Mouse (Mus musculus): ENCODE results near the gene Celf3. TPM values are rescaled to one million over a fixed set of nuclear protein-coding genes. Genes with fewer than 3 reads are reported as not detected.

The Celf3 gene
- polyA plus RNA-seq, 1 experiment, result not detected

DNA sequence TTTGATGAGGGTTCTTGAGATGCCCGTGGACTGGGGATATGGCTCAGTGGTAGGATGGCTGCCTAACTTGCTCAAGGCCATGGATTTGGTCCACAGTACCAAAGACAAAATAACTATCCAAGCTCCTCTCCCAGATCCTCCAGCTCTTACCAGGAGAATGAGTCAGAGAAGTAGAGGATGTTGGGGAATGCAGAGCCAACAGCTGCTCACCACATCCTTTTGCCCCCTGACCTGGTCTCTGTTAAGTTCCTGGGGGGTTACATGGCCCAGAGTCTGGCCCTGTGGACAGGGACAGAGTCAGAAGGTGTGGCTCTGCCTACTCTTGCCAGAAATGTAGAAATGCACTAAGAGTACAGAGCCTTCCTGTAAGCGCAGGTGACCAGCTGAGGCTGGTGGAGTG is 18.3 kb upstream of the Celf3 start:
- no peak overlapping the region for H3K4me3 ChIP-seq (ENCODE audit: insufficient read depth, low read length)
- no peak overlapping the region for H3K27ac ChIP-seq (ENCODE audit: insufficient read depth, low read length)
- TF ChIP-seq CTCF (IDR thresholded peaks at IDR 0.05; ENCODE audit: borderline replicate concordance, insufficient read depth, low read length) (no peak), POLR2A (IDR thresholded peaks at IDR 0.05; ENCODE audit: low read depth, low read length) (no peak)
- no peaks in the 10 kb centered on the region for H3K4me1 ChIP-seq (ENCODE audit: control insufficient read depth, insufficient read depth, low read length)

DNA sequence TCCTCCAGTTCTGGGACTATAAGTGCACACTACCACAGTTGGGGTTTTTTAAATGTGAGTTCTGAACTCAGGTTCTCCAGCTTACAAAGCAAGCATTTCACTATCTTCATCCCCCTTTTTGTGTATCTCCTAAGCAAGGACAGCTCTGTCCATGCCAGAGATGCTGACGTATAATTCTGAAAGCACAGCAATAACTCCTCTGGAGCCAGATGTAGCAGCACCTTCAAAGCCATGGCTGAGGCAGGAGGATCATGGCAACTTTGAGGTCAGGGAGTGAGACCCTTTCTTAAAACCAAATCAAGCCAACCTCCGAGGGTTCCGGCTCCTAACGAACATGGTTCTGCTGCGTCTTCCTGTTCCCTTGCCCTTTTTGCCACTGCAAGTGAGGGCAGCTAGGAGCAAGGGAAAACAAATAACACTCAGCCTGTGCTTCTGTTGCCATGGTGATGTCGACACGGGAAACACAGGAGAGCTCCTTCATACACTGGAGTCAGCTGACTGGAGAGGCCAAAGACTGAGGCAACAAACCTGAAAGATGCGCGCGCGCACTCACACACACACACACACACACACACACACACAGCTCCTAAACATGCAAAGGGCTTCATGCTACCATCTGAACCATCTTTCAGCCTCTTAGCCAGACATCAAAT is 14.0 kb upstream of the Celf3 start:
- no peak overlapping the region for H3K4me3 ChIP-seq (ENCODE audit: insufficient read depth, low read length)
- no peak overlapping the region for H3K27ac ChIP-seq (ENCODE audit: insufficient read depth, low read length)

DNA sequence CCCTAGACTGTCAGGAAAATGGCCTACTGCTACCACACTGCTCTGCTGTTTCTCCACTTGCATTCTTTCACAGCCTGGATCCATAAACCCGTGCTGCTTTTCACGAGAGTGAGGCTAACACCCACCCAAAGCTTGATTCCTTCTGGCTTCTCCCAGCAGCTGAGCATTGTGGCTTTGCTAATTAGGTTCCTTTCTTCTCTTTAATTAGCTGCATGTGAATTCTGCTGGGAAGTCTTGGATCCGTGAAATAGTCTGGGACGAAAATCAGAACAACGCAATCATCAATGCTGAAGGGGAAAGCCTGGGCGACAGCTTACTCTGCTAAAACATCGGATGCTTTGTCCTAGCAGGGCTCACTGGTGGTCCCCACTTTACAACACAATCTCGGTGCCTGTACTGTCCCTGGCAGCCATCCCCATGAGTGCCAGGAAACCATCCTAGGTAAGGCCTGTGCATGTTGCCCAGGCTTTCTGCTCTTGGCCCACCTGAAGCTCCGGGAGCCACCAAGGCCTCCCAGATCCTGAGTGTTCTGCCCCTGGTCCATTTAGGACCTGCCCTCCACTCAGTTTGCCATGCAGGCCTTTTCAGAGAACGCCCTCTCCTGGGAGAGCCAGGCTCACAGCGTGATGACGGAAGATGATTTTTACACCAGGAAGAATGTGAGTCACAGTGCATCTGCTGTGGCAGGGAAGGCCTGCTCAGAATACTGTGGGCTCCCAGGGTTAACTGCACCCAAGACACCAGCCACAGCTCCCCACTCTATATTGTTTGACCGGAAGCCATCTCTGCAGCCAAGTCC is 12.3 kb upstream of the Celf3 start:
- H3K4me1 ChIP-seq (ENCODE audit: control insufficient read depth, insufficient read depth, low read length), result no peaks in the 10 kb centered on the region
- no peak overlapping the region for H3K27ac ChIP-seq (ENCODE audit: insufficient read depth, low read length)
- TF ChIP-seq POLR2A (IDR thresholded peaks at IDR 0.05; ENCODE audit: low read depth, low read length), result no peak
- H3K4me3 ChIP-seq (ENCODE audit: insufficient read depth, low read length), result no peak overlapping the region

More for the DNA sequence above, 14.0 kb upstream of the Celf3 start:
- no peak for TF ChIP-seq CTCF (IDR thresholded peaks at IDR 0.05; ENCODE audit: borderline replicate concordance, insufficient read depth, low read length)
- H3K4me1 ChIP-seq (ENCODE audit: control insufficient read depth, insufficient read depth, low read length), result no peaks in the 10 kb centered on the region

DNA sequence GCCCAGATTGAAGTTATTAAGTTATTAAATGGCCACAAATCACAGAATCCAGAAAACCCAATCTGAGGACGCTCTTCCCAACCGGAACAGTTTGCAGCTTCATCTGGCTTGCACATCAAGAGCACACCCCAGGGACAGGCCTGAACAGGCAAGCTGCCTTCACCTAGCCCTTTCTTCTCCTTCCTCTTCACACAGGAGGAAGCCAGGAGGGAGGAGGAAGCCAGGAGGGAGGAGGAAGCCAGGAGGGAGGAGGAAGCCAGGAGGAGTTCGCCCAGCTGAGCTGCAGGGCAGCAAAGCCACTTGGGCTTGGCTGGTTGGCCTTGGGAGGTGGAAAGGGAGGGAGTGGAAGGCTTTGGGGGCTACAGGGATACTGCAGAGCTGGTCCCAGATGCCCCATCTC is 9.2 kb upstream of the Celf3 start:
- peaks cover 9% of the 10 kb centered on the region; the same call in 1 of the 2 replicates for H3K4me1 ChIP-seq (ENCODE audit: control insufficient read depth, insufficient read depth, low read length)
- no peak overlapping the region for H3K27ac ChIP-seq (ENCODE audit: insufficient read depth, low read length)
- no peak overlapping the region for H3K4me3 ChIP-seq (ENCODE audit: insufficient read depth, low read length)
- no peak for TF ChIP-seq CTCF (IDR thresholded peaks at IDR 0.05; ENCODE audit: borderline replicate concordance, insufficient read depth, low read length)
- no peak for TF ChIP-seq POLR2A (IDR thresholded peaks at IDR 0.05; ENCODE audit: low read depth, low read length)

DNA sequence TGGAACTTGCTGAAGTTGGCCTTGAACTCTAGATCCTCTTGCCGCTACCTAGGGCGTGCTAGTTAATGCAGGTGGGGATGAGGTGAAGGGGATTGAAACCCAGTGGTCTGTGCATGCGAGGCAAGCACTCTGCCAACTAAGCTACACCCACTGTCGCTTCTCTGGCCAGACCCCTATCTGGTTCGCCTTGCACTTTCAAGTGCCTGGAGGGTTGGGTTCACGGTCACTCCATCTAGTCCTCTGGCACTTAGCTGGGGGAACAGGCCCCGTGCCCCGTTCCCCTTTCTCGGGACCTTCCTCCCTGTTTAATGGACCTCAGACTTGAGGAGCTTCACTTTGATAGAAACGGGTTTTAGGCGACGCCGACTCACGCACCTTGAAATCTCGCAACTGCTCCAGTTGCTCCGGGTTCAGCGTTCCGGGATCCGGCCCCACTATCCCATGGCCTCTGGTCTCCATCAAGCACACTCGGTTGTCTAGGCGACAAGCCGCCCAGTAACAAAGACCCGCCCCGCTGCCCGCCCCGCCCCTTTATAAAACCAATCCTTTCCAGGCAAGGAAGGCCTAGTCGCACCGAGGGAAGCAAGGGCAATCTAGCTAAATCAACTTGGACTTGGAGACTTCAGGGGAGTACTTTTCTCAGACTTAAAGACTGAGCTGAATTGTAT is 5.5 kb upstream of the Celf3 start:
- TF ChIP-seq CTCF (IDR thresholded peaks at IDR 0.05; ENCODE audit: borderline replicate concordance, insufficient read depth, low read length), result no peak
- peak; percentile 37; the same call in 1 of the 2 replicates for TF ChIP-seq POLR2A (IDR thresholded peaks at IDR 0.05; ENCODE audit: low read depth, low read length)
- peaks cover 9% of the 10 kb centered on the region; the same call in 1 of the 2 replicates for H3K4me1 ChIP-seq (ENCODE audit: control insufficient read depth, insufficient read depth, low read length)
- peak overlapping the region; percentile 16; the same call in 1 of the 2 replicates for H3K27ac ChIP-seq (ENCODE audit: insufficient read depth, low read length)
- no peak overlapping the region for H3K4me3 ChIP-seq (ENCODE audit: insufficient read depth, low read length)

DNA sequence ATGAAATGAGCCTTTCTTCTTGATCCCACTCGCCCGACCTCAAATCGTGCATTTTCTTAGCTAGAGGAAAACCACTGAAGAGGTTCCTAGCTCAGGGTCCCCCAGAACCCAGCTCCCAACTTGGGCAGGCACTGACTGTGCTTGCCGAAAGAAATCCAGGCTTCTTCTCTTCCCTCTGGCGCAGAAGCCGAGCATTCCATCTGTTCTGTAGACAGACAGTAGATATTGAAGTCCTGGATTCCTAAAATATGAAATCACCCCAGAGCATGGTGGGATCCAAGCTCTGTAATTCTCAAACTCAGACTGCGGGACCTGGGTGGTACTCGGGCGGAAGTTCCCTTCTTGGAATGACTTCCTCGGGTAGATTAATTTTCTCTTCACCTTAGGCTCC is 5.0 kb upstream of the Celf3 start:
- no peak for TF ChIP-seq CTCF (IDR thresholded peaks at IDR 0.05; ENCODE audit: borderline replicate concordance, insufficient read depth, low read length)
- TF ChIP-seq POLR2A (IDR thresholded peaks at IDR 0.05; ENCODE audit: low read depth, low read length), result no peak
- H3K4me3 ChIP-seq (ENCODE audit: insufficient read depth, low read length), result no peak overlapping the region
- peaks cover 9% of the 10 kb centered on the region; the same call in 1 of the 2 replicates for H3K4me1 ChIP-seq (ENCODE audit: control insufficient read depth, insufficient read depth, low read length)
- peak overlapping the region; percentile 16; the same call in 1 of the 2 replicates for H3K27ac ChIP-seq (ENCODE audit: insufficient read depth, low read length)

DNA sequence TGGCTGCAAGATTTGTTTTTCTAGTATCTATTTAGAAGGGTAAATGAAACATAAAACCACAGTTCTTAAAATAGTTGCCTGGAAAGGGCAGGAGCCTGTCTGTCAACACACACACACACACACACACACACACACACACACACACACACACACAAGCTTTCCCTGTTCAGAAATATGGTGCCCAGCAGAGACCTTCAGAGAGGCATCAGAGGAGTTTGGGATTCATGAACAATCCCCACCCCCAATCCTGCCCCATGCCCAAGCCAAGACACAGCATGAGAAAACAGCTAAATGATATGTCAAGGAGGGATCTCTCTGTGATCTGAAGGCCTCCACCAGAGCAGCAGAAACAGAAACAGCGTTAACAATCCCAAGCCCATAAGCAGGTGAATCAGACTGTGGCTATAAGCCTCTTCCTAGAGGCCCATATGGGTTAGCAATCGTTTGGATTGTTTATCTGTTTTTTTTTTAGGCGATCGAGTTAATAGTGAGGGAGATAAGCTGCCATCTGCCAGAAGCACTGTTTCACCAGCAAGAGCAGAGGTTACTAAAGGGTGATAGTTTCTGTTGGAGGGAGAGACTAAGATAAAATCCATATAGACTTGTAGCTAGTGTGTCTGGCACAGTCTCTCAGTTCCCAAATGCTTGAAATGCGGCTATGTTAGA is 4.4 kb upstream of the Celf3 start:
- TF ChIP-seq POLR2A (IDR thresholded peaks at IDR 0.05; ENCODE audit: low read depth, low read length) (no peak), CTCF (IDR thresholded peaks at IDR 0.05; ENCODE audit: borderline replicate concordance, insufficient read depth, low read length) (no peak)
- Histone ChIP-seq H3K27ac (ENCODE audit: insufficient read depth, low read length) (no peak overlapping the region), H3K4me3 (ENCODE audit: insufficient read depth, low read length) (no peak overlapping the region), H3K4me1 (ENCODE audit: control insufficient read depth, insufficient read depth, low read length) (peaks cover 9% of the 10 kb centered on the region; the same call in 1 of the 2 replicates)

DNA sequence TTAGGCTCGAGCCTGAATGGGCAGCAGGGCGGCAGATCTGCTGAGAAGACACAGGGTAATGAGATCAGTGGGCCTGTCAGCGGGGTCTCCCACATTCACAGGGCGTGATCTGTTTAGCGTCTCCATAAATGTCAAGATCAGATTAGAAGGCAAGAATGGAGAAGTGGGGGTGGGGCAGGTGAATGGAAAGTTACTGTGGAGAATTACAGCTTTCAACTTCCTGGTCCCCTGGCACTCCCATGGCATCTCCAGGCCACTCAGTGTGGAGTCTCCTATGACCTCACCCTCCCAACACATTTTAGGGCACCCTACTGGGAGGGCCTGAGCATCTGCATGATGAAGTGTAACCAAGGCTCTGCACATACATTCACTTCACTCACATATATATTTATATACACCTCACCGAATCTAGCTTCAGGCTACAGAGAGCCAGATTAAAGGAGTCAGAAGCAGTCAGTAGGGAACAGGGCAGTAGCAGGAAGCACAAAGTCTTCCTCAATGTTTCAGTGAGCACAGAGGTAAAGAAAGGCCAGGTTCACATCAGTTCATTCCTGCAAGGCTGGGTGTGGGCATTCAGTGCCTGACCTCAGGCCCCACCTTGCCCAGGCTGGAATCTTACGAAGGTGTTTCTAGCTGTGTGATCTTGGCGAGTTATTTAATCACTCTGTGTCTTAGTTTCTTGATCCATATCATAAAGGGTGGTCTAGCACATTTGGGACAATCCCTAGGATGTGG is 1.6 kb upstream of the Celf3 start:
- TF ChIP-seq POLR2A (IDR thresholded peaks at IDR 0.05; ENCODE audit: low read depth, low read length) (no peak), CTCF (IDR thresholded peaks at IDR 0.05; ENCODE audit: borderline replicate concordance, insufficient read depth, low read length) (no peak)
- H3K27ac ChIP-seq (ENCODE audit: insufficient read depth, low read length), result no peak overlapping the region
- H3K4me1 ChIP-seq (ENCODE audit: control insufficient read depth, insufficient read depth, low read length), result peaks cover 9% of the 10 kb centered on the region; the same call in 1 of the 2 replicates
- H3K4me3 ChIP-seq (ENCODE audit: insufficient read depth, low read length), result no peak overlapping the region

DNA sequence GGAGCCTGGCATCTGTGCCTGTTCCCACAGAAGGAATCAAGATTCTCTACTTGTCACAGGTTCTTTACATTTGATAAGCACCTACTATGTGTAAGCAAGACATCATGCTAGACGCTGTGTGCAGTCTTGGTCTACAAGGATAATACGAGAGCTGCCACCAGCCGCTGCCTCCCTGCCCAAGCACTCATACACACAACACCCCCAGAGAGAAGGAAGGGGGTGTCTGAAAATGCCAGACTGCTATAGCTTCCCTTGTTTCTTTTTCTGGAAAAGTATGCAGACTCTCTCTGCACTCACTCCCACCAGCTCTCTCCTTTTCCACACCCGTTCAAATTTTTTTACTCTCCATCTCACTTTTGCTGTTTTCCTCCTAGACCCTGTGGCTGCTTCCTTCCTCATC is 651 bp upstream of the Celf3 start:
- H3K27ac ChIP-seq (ENCODE audit: insufficient read depth, low read length), result no peak overlapping the region
- peaks cover 7% of the 10 kb centered on the region; the same call in 1 of the 2 replicates for H3K4me1 ChIP-seq (ENCODE audit: control insufficient read depth, insufficient read depth, low read length)
- H3K4me3 ChIP-seq (ENCODE audit: insufficient read depth, low read length), result no peak overlapping the region
- TF ChIP-seq CTCF (IDR thresholded peaks at IDR 0.05; ENCODE audit: borderline replicate concordance, insufficient read depth, low read length), result no peak
- no peak for TF ChIP-seq POLR2A (IDR thresholded peaks at IDR 0.05; ENCODE audit: low read depth, low read length)
